Mouse (Mus musculus) c-Kit-positive CD71-positive TER-119-negative erythroid progenitor cells, embryonic 14.5 days (primary cell): Measurements from ENCODE around the gene Hsd17b3.
"Not testable (repeated sequence)": the region's sequence is repeated elsewhere in the genome, so short reads cannot be mapped to it uniquely, and the experiment has no call there.

Source experiments
- DNase-seq: peaks from one replicate; pipeline ENCODE4 v3.0.0-alpha.2; 2013; ENCODE audit warnings: low read depth

Gene Hsd17b3

GRCm38 (mm10) chr13:64081012-64081919 lies 7.8 kb downstream of the Hsd17b3 start:
- no peak for DNase-seq

GRCm38 (mm10) chr13:64077591-64077990 lies 11.4 kb downstream of the Hsd17b3 start:
- no peak for DNase-seq

- DNase-seq = no peak
Measured at GRCm38 (mm10) chr13:64076074-64076473, 13.0 kb downstream of the Hsd17b3 start.

- DNase-seq = no peak
Measured at GRCm38 (mm10) chr13:64066653-64067052, 22.4 kb downstream of the Hsd17b3 start.

GRCm38 (mm10) chr13:64064276-64064675 lies 24.8 kb downstream of the Hsd17b3 start:
- DNase-seq = no peak

GRCm38 (mm10) chr13:64060935-64061506 lies 28.0 kb downstream of the Hsd17b3 start:
- no peak for DNase-seq

GRCm38 (mm10) chr13:64053959-64054358 lies 35.1 kb downstream of the Hsd17b3 start:
- no peak for DNase-seq

GRCm38 (mm10) chr13:64052281-64052680 lies 36.7 kb downstream of the Hsd17b3 start:
- DNase-seq = not testable (repeated sequence)

- no peak for DNase-seq
Measured at GRCm38 (mm10) chr13:64050895-64051294, 38.1 kb downstream of the Hsd17b3 start.

- peak; percentile 38 for DNase-seq
Measured at GRCm38 (mm10) chr13:64049535-64049934, 39.5 kb downstream of the Hsd17b3 start.

GRCm38 (mm10) chr13:64048467-64048866 lies 40.6 kb downstream of the Hsd17b3 start:
- DNase-seq = no peak

GRCm38 (mm10) chr13:64039976-64040375 lies 49.1 kb downstream of the Hsd17b3 start:
- DNase-seq = no peak

GRCm38 (mm10) chr13:64038114-64038513 lies 50.9 kb downstream of the Hsd17b3 start:
- no peak for DNase-seq

- DNase-seq = peak; percentile 61
Measured at GRCm38 (mm10) chr13:64036079-64037011, 52.7 kb downstream of the Hsd17b3 start.

GRCm38 (mm10) chr13:64035036-64035435 lies 54.0 kb downstream of the Hsd17b3 start:
- DNase-seq = no peak

- no peak for DNase-seq
Measured at GRCm38 (mm10) chr13:64033921-64034320, 55.1 kb downstream of the Hsd17b3 start.

GRCm38 (mm10) chr13:64033181-64033580 lies 55.8 kb downstream of the Hsd17b3 start:
- DNase-seq = no peak

- no peak for DNase-seq
Measured at GRCm38 (mm10) chr13:64031254-64031653, 57.8 kb downstream of the Hsd17b3 start.

- DNase-seq = no peak
Measured at GRCm38 (mm10) chr13:64030792-64031191, 58.2 kb downstream of the Hsd17b3 start.

GRCm38 (mm10) chr13:64024803-64025202 lies 64.2 kb downstream of the Hsd17b3 start:
- DNase-seq = no peak

GRCm38 (mm10) chr13:64022786-64023468 lies 66.1 kb downstream of the Hsd17b3 start:
- DNase-seq = no peak

- DNase-seq = no peak
Measured at GRCm38 (mm10) chr13:64020902-64021311, 68.1 kb downstream of the Hsd17b3 start.
